Mouse (Mus musculus) spleen, adult 2 months (tissue): ENCODE results near the gene 4930505A04Rik.

Source experiments
- CTCF ChIP-seq: fragments of 200-500 bp; IDR thresholded peaks from 2 replicates; pipeline ENCODE4 v1.5.1; 2011; ENCODE audit warnings: mild to moderate bottlenecking, inconsistent platforms; ENCODE audit not compliant: insufficient read depth, insufficient read length, insufficient replicate concordance; ENCODE audit errors: extremely low read depth
- POLR2A ChIP-seq: fragments of 200-500 bp; IDR thresholded peaks from 2 replicates; pipeline ENCODE4 v1.6.1; 2011; ENCODE audit warnings: low read depth, low read length, inconsistent platforms

DNA sequence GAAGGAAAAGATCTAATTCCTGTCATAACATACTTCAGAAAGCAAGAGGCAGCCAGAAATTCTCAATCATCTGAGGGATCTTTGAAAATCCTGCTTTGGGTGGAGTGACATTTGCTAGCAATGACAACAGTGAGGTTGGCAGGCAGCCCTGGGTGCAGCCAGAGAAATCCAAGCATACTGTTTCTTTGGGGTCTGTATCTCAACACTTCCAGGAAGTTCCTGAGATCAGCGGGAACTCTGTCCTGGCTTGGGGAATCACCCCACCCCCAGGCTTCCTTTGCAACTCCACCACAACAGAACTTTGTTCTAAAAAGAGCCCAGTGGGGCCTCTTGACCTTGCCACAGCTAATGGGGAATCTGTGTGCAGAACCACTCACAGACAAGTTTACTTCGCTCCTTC, 66.0 kb downstream of the 4930505A04Rik start:
- no peak for TF ChIP-seq CTCF
- TF ChIP-seq POLR2A = no peak
